Comparison of ENCODE assay signal across 26 mouse cellular contexts in the genomic region with DNA sequence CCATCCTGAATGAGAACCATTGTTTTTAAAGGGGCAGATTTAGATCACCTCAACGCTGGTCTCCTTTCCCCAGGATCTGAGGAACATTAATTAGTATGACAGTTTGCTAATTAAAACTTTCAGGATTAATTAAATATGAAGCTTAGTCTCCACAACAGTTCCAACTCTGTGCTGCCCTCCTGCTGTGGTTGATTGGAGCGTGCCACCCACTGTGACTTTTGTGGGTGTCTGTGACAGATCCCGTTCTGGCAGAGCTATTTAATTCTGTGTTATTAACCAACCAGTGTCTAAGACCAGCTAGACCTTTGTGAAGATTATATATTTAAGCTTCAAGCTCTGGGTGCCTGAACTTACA. TPM values are rescaled to one million over a fixed set of nuclear protein-coding genes. Genes with fewer than 3 reads are reported as not detected.
DNase-seq lines count a peak whose midpoint lies in the region; ATAC-seq lines count a peak whose summit lies in the region.
"Had no signal": no experiment of that assay in that cellular context is flagged by ENCODE, and none has a peak within 500 bp of the region (broad histone marks: within the 10 kb centered on the region; RNA-seq: fewer than 3 reads in every experiment).

No protein-coding gene starts in this region.

- WGBS in forebrain, embryonic 11.5 days = 22% methylated on average over 3 of the region's 3 CpGs
- WGBS in forebrain, embryonic 10.5 days = 31% methylated on average over 3 of the region's 3 CpGs
- 10% methylated on average over 3 of the region's 3 CpGs for WGBS in forebrain, embryonic 16.5 days
- 58% methylated on average over 3 of the region's 3 CpGs for WGBS in embryonic facial prominence, embryonic 10.5 days

- H3K36me3 ChIP-seq in forebrain, embryonic 11.5 days (ENCODE audit: control insufficient read depth, insufficient read depth, low read length) = no peaks in the 10 kb centered on the region
- H3K36me3 ChIP-seq in forebrain, embryonic 10.5 days (replicated peaks) = no peaks in the 10 kb centered on the region
- no peaks in the 10 kb centered on the region for H3K36me3 ChIP-seq in forebrain, embryonic 16.5 days (ENCODE audit: control insufficient read depth, insufficient read depth)
- no peaks in the 10 kb centered on the region for H3K36me3 ChIP-seq in embryonic facial prominence, embryonic 10.5 days (replicated peaks)
- H3K36me3 ChIP-seq: limb, embryonic 13.5 days; lung, embryonic 15.5 days; neural tube, embryonic 15.5 days had no signal

- peak; percentile 82 for ATAC-seq in forebrain, embryonic 11.5 days (replicated peaks; ENCODE audit: low FRiP score)
- ATAC-seq in forebrain, embryonic 16.5 days = peak; percentile 61
- ATAC-seq: activated CD4-positive, CD25-positive, alpha-beta regulatory T cell, adult 4 months; CD4-positive, CD25-positive, alpha-beta regulatory T cell, adult 4 months; inflammation-experienced regulatory T-cells, adult 6 months had no signal

- H3K27ac ChIP-seq in forebrain, embryonic 11.5 days (ENCODE audit: low read depth, low read length) = no peak overlapping the region
- no peak overlapping the region for H3K27ac ChIP-seq in forebrain, embryonic 10.5 days
- H3K27ac ChIP-seq in forebrain, embryonic 16.5 days (ENCODE audit: low read length) = no peak overlapping the region
- H3K27ac ChIP-seq in embryonic facial prominence, embryonic 10.5 days (replicated peaks) = no peak overlapping the region
- H3K27ac ChIP-seq: gastrocnemius, adult 2 months; limb, embryonic 13.5 days; liver, embryonic 14.5 days; lung, embryonic 15.5 days; neural tube, embryonic 15.5 days had no signal

- DNase-seq in forebrain, embryonic 11.5 days (ENCODE audit: low spot score) = peak; percentile 72
- DNase-seq in forebrain, embryonic 10.5 days (ENCODE audit: extremely low spot score, low spot score) = no peak
- peak; percentile 66 for DNase-seq in left cerebral cortex, postnatal 4 days
- no peak for DNase-seq in left cerebral cortex, adult 18-20 months (ENCODE audit: low spot score in 2 of 2)
- DNase-seq in retina, embryonic 14.5 days (ENCODE audit: low spot score) = peak; percentile 74
- DNase-seq in embryonic facial prominence, embryonic 10.5 days (ENCODE audit: low spot score) = no peak
- no peak for DNase-seq in spleen, adult 18-20 months
- DNase-seq: adrenal gland, postnatal 14 days; cerebellum, adult 11-12 months; cerebellum, postnatal 36 days; gastrocnemius, adult 2 months; heart, postnatal 14 days; kidney, adult 8-10 months; kidney, postnatal 14 days; lung, postnatal 4 days; right cerebral cortex, postnatal 4 days; thymus, postnatal 25 days had no signal

- H3K9ac ChIP-seq in forebrain, embryonic 11.5 days (ENCODE audit: low read length) = no peak overlapping the region
- H3K9ac ChIP-seq in forebrain, embryonic 16.5 days (replicated peaks; ENCODE audit: low read depth, low read length) = no peak overlapping the region
- H3K9ac ChIP-seq: limb, embryonic 13.5 days; liver, embryonic 14.5 days; lung, embryonic 15.5 days; neural tube, embryonic 15.5 days had no signal

- no peaks in the 10 kb centered on the region for H3K27me3 ChIP-seq in forebrain, embryonic 11.5 days (ENCODE audit: control insufficient read depth, insufficient read depth, low read length)
- no peaks in the 10 kb centered on the region for H3K27me3 ChIP-seq in forebrain, embryonic 10.5 days (ENCODE audit: poor library complexity, severe bottlenecking)
- no peaks in the 10 kb centered on the region for H3K27me3 ChIP-seq in forebrain, embryonic 16.5 days (replicated peaks; ENCODE audit: control insufficient read depth, insufficient read depth, low read length)
- no peaks in the 10 kb centered on the region for H3K27me3 ChIP-seq in embryonic facial prominence, embryonic 10.5 days (replicated peaks; ENCODE audit: low read depth, poor library complexity, severe bottlenecking)
- H3K27me3 ChIP-seq: limb, embryonic 13.5 days; lung, embryonic 15.5 days; neural tube, embryonic 15.5 days had no signal

- intact Hi-C loops in left cerebral cortex, postnatal 4 days (cut with DNase I) = no loop called here

- no peak overlapping the region for H3K4me3 ChIP-seq in forebrain, embryonic 11.5 days (ENCODE audit: low read depth, low read length)
- H3K4me3 ChIP-seq in forebrain, embryonic 10.5 days = no peak overlapping the region
- no peak overlapping the region for H3K4me3 ChIP-seq in forebrain, embryonic 16.5 days (replicated peaks; ENCODE audit: low read length)
- H3K4me3 ChIP-seq in embryonic facial prominence, embryonic 10.5 days = no peak overlapping the region
- H3K4me3 ChIP-seq: gastrocnemius, adult 2 months; limb, embryonic 13.5 days; lung, embryonic 15.5 days; neural tube, embryonic 15.5 days had no signal

- no peak overlapping the region for H3K4me2 ChIP-seq in forebrain, embryonic 11.5 days (ENCODE audit: low read depth, low read length, severe bottlenecking)
- no peak overlapping the region for H3K4me2 ChIP-seq in forebrain, embryonic 16.5 days (ENCODE audit: low read length)
- H3K4me2 ChIP-seq: heart, embryonic 11.5 days; limb, embryonic 13.5 days; lung, embryonic 15.5 days; neural tube, embryonic 15.5 days had no signal

- no peaks in the 10 kb centered on the region; the same call in 1 of the 2 replicates for H3K4me1 ChIP-seq in forebrain, embryonic 11.5 days (replicated peaks; ENCODE audit: control insufficient read depth, insufficient read depth, low read length)
- H3K4me1 ChIP-seq in forebrain, embryonic 10.5 days = peaks cover 24% of the 10 kb centered on the region
- H3K4me1 ChIP-seq in forebrain, embryonic 16.5 days (replicated peaks; ENCODE audit: control insufficient read depth, insufficient read depth, low read length) = peaks cover 4% of the 10 kb centered on the region; the same call in 1 of the 2 replicates
- no peaks in the 10 kb centered on the region for H3K4me1 ChIP-seq in embryonic facial prominence, embryonic 10.5 days
- H3K4me1 ChIP-seq: lung, embryonic 15.5 days had no signal

- H3K9me3 ChIP-seq in forebrain, embryonic 11.5 days (ENCODE audit: control insufficient read depth, low read length) = no peaks in the 10 kb centered on the region
- H3K9me3 ChIP-seq in forebrain, embryonic 10.5 days = no peaks in the 10 kb centered on the region
- no peaks in the 10 kb centered on the region for H3K9me3 ChIP-seq in forebrain, embryonic 16.5 days (ENCODE audit: control insufficient read depth, low read length)
- H3K9me3 ChIP-seq in embryonic facial prominence, embryonic 10.5 days = no peaks in the 10 kb centered on the region
- H3K9me3 ChIP-seq: limb, embryonic 13.5 days; lung, embryonic 15.5 days; neural tube, embryonic 15.5 days had no signal

RNA-seq across cellular contexts. Expression of gene Ccna1, which starts 20.0 kb away (rescaled TPM):
- polyA plus RNA-seq in forebrain, embryonic 11.5 days (2014; fragmentation: Nextera tagmentation; extraction: Ambion mirVana) = 3.6 TPM in 2 replicates
- 2.0 and 3.1 TPM in 2 replicates for polyA plus RNA-seq in forebrain, embryonic 10.5 days (2016; fragmentation: Nextera tagmentation; extraction: Ambion mirVana)
- 1 to 10 TPM; 2.4 to 3.1 TPM for total RNA-seq in left cerebral cortex, postnatal 4 days (2021)
- 1 to 10 TPM; 1.7 to 2.2 TPM for total RNA-seq in left cerebral cortex, adult 18-20 months (2021)
- 2.1 and 2.3 TPM in 2 replicates for polyA plus RNA-seq in forebrain, embryonic 16.5 days (2015; fragmentation: Nextera tagmentation; extraction: Ambion mirVana)
- polyA plus RNA-seq in embryonic facial prominence, embryonic 10.5 days (2016; fragmentation: Nextera tagmentation; extraction: Ambion mirVana) = 1.4 and 1.9 TPM in 2 replicates
- total RNA-seq: gastrocnemius, adult 2 months had no signal
- polyA plus RNA-seq: activated CD4-positive, CD25-positive, alpha-beta regulatory T cell, adult 4 months; CD4-positive, CD25-positive, alpha-beta regulatory T cell, adult 4 months; inflammation-experienced regulatory T-cells, adult 6 months had no signal

RNA-seq across cellular contexts. Expression of gene Spg20, which starts 36.6 kb away (rescaled TPM):
- 53.3 and 53.6 TPM in 2 replicates for polyA plus RNA-seq in forebrain, embryonic 11.5 days (2014; fragmentation: Nextera tagmentation; extraction: Ambion mirVana)
- polyA plus RNA-seq in forebrain, embryonic 10.5 days (2016; fragmentation: Nextera tagmentation; extraction: Ambion mirVana) = 56.6 and 58.5 TPM in 2 replicates
- total RNA-seq in left cerebral cortex, postnatal 4 days (2021) = 10 to 100 TPM; 14.5 to 15.1 TPM
- 10 to 100 TPM; 33.7 to 36.3 TPM for total RNA-seq in left cerebral cortex, adult 18-20 months (2021)
- polyA plus RNA-seq in forebrain, embryonic 16.5 days (2015; fragmentation: Nextera tagmentation; extraction: Ambion mirVana) = 19.5 and 22.6 TPM in 2 replicates
- 72.1 and 75.9 TPM in 2 replicates for polyA plus RNA-seq in embryonic facial prominence, embryonic 10.5 days (2016; fragmentation: Nextera tagmentation; extraction: Ambion mirVana)

Comparison
In these comparisons a context has a peak if more than half of its experiments do, and no peak if none do; other contexts are left out.
1. DNase-seq: peak in forebrain, embryonic 11.5 days (single experiment), left cerebral cortex, postnatal 4 days (single experiment) and retina, embryonic 14.5 days (single experiment); none in forebrain, embryonic 10.5 days (single experiment), left cerebral cortex, adult 18-20 months (0 of 2), embryonic facial prominence, embryonic 10.5 days (single experiment) and spleen, adult 18-20 months (0 of 2).